Mouse (Mus musculus) forebrain, postnatal 0 days (tissue): ENCODE measurements around the gene Med1. TPM values are rescaled to one million over a fixed set of nuclear protein-coding genes. Genes with fewer than 3 reads are reported as not detected.
A peak's percentile ranks its signal among the peaks of the same experiment; 100 is the strongest.

Experiments
- ATAC-seq: fragments of 200-750 bp; cut with Nextera tagmentation; 2 replicates; pipeline ENCODE4 v1.8.0; 2017; ENCODE audit warnings: mild to moderate bottlenecking, moderate library complexity
- DNase-seq: peaks from one replicate; pipeline ENCODE4 v3.0.0-alpha.2; 2015
- H3K27ac ChIP-seq: fragments of 300-500 bp; sonication (generic); 2 replicates; pipeline ENCODE4 v1.5.1; 2014; ENCODE audit warnings: low read depth, mild to moderate bottlenecking, antibody characterized with exemption, low read length, moderate library complexity, mixed read lengths
- H3K27me3 ChIP-seq: fragments of 300-500 bp; sonication (generic); 2 replicates; pipeline ENCODE4 v1.6.1; 2014; ENCODE audit warnings: mild to moderate bottlenecking, low read length, mixed read lengths; ENCODE audit not compliant: insufficient read depth
- H3K36me3 ChIP-seq: fragments of 300-500 bp; sonication (generic); 2 replicates; pipeline ENCODE4 v1.6.1; 2014; ENCODE audit warnings: mild to moderate bottlenecking, moderate library complexity; ENCODE audit not compliant: insufficient read depth
- H3K4me1 ChIP-seq: fragments of 300-500 bp; sonication (generic); 2 replicates; pipeline ENCODE4 v1.6.1; 2014; ENCODE audit warnings: antibody characterized with exemption; ENCODE audit not compliant: insufficient read depth
- H3K4me2 ChIP-seq: fragments of 300-500 bp; sonication (generic); 2 replicates; pipeline ENCODE4 v1.6.1; 2014; ENCODE audit warnings: low read depth, mild to moderate bottlenecking, moderate library complexity
- H3K4me3 ChIP-seq: fragments of 300-500 bp; sonication (generic); 2 replicates; pipeline ENCODE4 v1.5.1; 2014; ENCODE audit warnings: low read depth, low read length, mixed read lengths
- H3K9ac ChIP-seq: fragments of 300-500 bp; sonication (generic); 2 replicates; pipeline ENCODE4 v1.6.1; 2014; ENCODE audit warnings: mild to moderate bottlenecking
- H3K9me3 ChIP-seq: fragments of 300-500 bp; sonication (generic); 2 replicates; pipeline ENCODE4 v1.6.1; 2016; ENCODE audit warnings: low read length
- CTCF ChIP-seq: sonication (generic); IDR thresholded peaks from 2 replicates; pipeline ENCODE4 v1.5.1; 2016; ENCODE audit warnings: antibody characterized with exemption, control low read depth, low read depth
- WGBS: fragments of 180-500 bp; shearing (Covaris S2); extraction: QIAGEN DNeasy Blood & Tissue Kit; methylation state at CpG from one replicate; pipeline ENCODE4 v1.1.7; 2014; 5-methylcytosine and 5-hydroxymethylcytosine counted together
- polyA plus RNA-seq: library from polyadenylated mRNA; unstranded; fragments of >200 nt; fragmentation: Nextera tagmentation; extraction: Ambion mirVana; gene quantifications from 2 replicates; pipeline ENCODE4 v1.2.1, GENCODE M21; 2015
- total RNA-seq: library from RNA; depleted of rRNA; stranded (reverse); fragments of >200 nt; gene quantifications from 2 replicates; pipeline ENCODE4 v1.2.3, GENCODE M21; 2014

The Med1 gene
- total and polyA plus RNA-seq, 2 experiments from 2014 or later, result 35.5 to 56.4 TPM

- Histone ChIP-seq H3K9me3 (no peaks in the 10 kb centered on the region), H3K4me2 (peak overlapping the region; percentile 90), H3K27me3 (no peaks in the 10 kb centered on the region), H3K36me3 (0 out of 2 replicates have a peak, but pooled peaks cover 3% of the 10 kb centered on the region), H3K4me3 (peak overlapping the region; percentile 98), H3K27ac (peak overlapping the region; percentile 96), H3K4me1 (peaks cover 6% of the 10 kb centered on the region), H3K9ac (peak overlapping the region; percentile 88)
- peak; percentile 91 for ATAC-seq
- no peak for TF ChIP-seq CTCF
- peak; percentile 94 for DNase-seq
- WGBS, result under 1% methylated on average over 39 of the region's 57 CpGs
These were observed 43.8 kb downstream of the Med1 start for GRCm38 (mm10) chr11:98149304-98149750.

- 3% methylated on average over 36 of the region's 45 CpGs for WGBS
- H3K27me3 ChIP-seq, result no peaks in the 10 kb centered on the region
- TF ChIP-seq CTCF, result no peak
- H3K4me3 ChIP-seq, result peak overlapping the region; percentile 98
- peak; percentile 25 for DNase-seq
- no peaks in the 10 kb centered on the region for H3K9me3 ChIP-seq
- peak overlapping the region; percentile 96 for H3K27ac ChIP-seq
- H3K4me1 ChIP-seq, result peaks cover 6% of the 10 kb centered on the region
- 0 out of 2 replicates have a peak, but pooled peaks cover under 1% of the 10 kb centered on the region for H3K36me3 ChIP-seq
- ATAC-seq, result no peak
- H3K4me2 ChIP-seq, result peak overlapping the region; percentile 90
- peak overlapping the region; percentile 88 for H3K9ac ChIP-seq
These were observed 44.4 kb downstream of the Med1 start for GRCm38 (mm10) chr11:98148551-98149301.

GRCm38 (mm10) chr11:98145856-98146255, 47.2 kb downstream of the Med1 start:
- Histone ChIP-seq H3K9ac (no peak overlapping the region), H3K27me3 (no peaks in the 10 kb centered on the region), H3K27ac (no peak overlapping the region), H3K4me2 (no peak overlapping the region), H3K9me3 (no peaks in the 10 kb centered on the region), H3K4me1 (peaks cover 6% of the 10 kb centered on the region), H3K4me3 (no peak overlapping the region), H3K36me3 (no peaks in the 10 kb centered on the region)
- no peak for TF ChIP-seq CTCF
- ATAC-seq, result no peak
- DNase-seq, result no peak
- WGBS, result 83% methylated on average over 7 of the region's 7 CpGs

DNA sequence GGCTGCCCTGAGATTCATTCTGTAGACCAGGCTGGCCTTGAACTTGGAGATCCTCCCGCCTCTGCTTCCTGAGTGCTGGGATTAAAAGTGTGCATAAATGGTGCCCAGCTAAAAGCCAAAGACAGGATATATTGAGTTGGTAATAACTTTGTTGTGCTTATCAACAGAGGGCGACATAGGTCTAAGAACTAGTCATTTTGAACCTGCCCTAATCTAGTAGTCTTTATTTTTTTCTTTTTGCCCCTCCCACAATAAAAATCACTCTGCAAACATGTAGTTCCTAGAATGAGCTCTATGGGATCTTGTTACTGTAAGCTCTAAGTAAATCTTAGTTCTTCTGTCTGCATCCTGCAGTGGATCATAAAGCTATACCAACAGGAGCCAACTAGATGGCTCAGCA, 50.5 kb downstream of the Med1 start:
- no peaks in the 10 kb centered on the region for H3K9me3 ChIP-seq
- no peak for TF ChIP-seq CTCF
- DNase-seq (no peak), ATAC-seq (no peak)
- no peaks in the 10 kb centered on the region for H3K4me1 ChIP-seq
- no peaks in the 10 kb centered on the region for H3K36me3 ChIP-seq
- no peaks in the 10 kb centered on the region for H3K27me3 ChIP-seq
- H3K4me3 ChIP-seq, result no peak overlapping the region
- WGBS, result 93% methylated on average over 2 of the region's 2 CpGs
- H3K27ac ChIP-seq, result no peak overlapping the region
- no peak overlapping the region for H3K4me2 ChIP-seq
- H3K9ac ChIP-seq, result no peak overlapping the region

GRCm38 (mm10) chr11:98138894-98139293, 54.2 kb downstream of the Med1 start:
- no peak overlapping the region for H3K4me3 ChIP-seq
- ATAC-seq (no peak), DNase-seq (no peak)
- no peaks in the 10 kb centered on the region for H3K9me3 ChIP-seq
- no peak for TF ChIP-seq CTCF
- no peaks in the 10 kb centered on the region for H3K36me3 ChIP-seq
- H3K27ac ChIP-seq, result no peak overlapping the region
- no peaks in the 10 kb centered on the region for H3K4me1 ChIP-seq
- H3K27me3 ChIP-seq, result no peaks in the 10 kb centered on the region
- WGBS, result 85% methylated on average over 7 of the region's 7 CpGs
- no peak overlapping the region for H3K9ac ChIP-seq
- no peak overlapping the region for H3K4me2 ChIP-seq

DNA sequence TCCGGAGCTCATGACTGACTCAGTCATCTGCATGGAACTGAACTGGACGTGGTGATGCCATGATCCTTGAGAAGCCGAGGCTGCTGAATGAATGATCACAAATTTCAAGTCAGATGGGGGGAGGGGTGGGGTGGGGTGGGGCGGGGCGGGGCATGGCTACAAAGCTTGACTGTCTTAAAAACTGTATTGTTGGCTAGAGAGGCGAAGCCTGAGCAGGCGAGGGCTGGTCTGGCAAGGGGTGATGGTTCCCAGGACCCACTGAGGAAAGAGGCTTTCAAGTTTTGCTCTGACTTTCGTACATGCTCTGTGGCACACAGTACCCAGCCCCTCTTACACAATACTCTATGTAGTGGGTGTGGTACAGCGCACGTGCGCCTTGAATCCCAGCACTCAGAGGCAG, 55.3 kb downstream of the Med1 start:
- Histone ChIP-seq H3K4me1 (no peaks in the 10 kb centered on the region), H3K4me2 (no peak overlapping the region), H3K27ac (no peak overlapping the region), H3K9ac (no peak overlapping the region), H3K27me3 (no peaks in the 10 kb centered on the region), H3K9me3 (no peaks in the 10 kb centered on the region), H3K4me3 (no peak overlapping the region), H3K36me3 (no peaks in the 10 kb centered on the region)
- ATAC-seq (no peak), DNase-seq (no peak)
- 92% methylated on average over 11 of the region's 11 CpGs for WGBS
- no peak for TF ChIP-seq CTCF

- no peak for DNase-seq
- no peak for ATAC-seq
- Histone ChIP-seq H3K9me3 (no peaks in the 10 kb centered on the region), H3K4me1 (no peaks in the 10 kb centered on the region), H3K27me3 (no peaks in the 10 kb centered on the region), H3K36me3 (no peaks in the 10 kb centered on the region), H3K9ac (no peak overlapping the region), H3K27ac (no peak overlapping the region), H3K4me3 (no peak overlapping the region), H3K4me2 (no peak overlapping the region)
- no peak for TF ChIP-seq CTCF
- WGBS, result 59% methylated on average over 4 of the region's 4 CpGs
These were observed 58.1 kb downstream of the Med1 start for GRCm38 (mm10) chr11:98134951-98135350.
